Mouse (Mus musculus) bone marrow macrophage, adult 2 months (primary cell): ENCODE measurements around the gene Samd14. TPM values are rescaled to one million over a fixed set of nuclear protein-coding genes. Genes with fewer than 3 reads are reported as not detected.

Experiments
- H3K27ac ChIP-seq: 2 replicates; pipeline ENCODE4 v1.5.1; 2012; ENCODE audit warnings: low read depth, low read length; ENCODE audit not compliant: insufficient read depth
- H3K4me1 ChIP-seq: 2 replicates; pipeline ENCODE4 v1.6.1; 2012; ENCODE audit warnings: low read length; ENCODE audit not compliant: control insufficient read depth, insufficient read depth
- H3K4me3 ChIP-seq: 2 replicates; pipeline ENCODE4 v1.5.1; 2012; ENCODE audit warnings: mild to moderate bottlenecking, low read length, moderate library complexity; ENCODE audit not compliant: insufficient read depth
- CTCF ChIP-seq: IDR thresholded peaks from 2 replicates; pipeline ENCODE4 v1.5.1; 2012; ENCODE audit warnings: low read depth, mild to moderate bottlenecking, low read length, moderate library complexity
- POLR2A ChIP-seq: IDR thresholded peaks from 2 replicates; pipeline ENCODE4 v1.6.1; 2012; ENCODE audit warnings: mild to moderate bottlenecking, low read depth, low read length, borderline replicate concordance
- polyA plus RNA-seq: library from polyadenylated mRNA; stranded (reverse); fragments of >200 nt; gene quantifications from 2 replicates; pipeline ENCODE4 v1.2.4, GENCODE M21; 2012; ENCODE audit not compliant: missing spikeins, insufficient read depth, insufficient read length

Samd14 gene
- polyA plus RNA-seq, 1 experiment: not detected

DNA sequence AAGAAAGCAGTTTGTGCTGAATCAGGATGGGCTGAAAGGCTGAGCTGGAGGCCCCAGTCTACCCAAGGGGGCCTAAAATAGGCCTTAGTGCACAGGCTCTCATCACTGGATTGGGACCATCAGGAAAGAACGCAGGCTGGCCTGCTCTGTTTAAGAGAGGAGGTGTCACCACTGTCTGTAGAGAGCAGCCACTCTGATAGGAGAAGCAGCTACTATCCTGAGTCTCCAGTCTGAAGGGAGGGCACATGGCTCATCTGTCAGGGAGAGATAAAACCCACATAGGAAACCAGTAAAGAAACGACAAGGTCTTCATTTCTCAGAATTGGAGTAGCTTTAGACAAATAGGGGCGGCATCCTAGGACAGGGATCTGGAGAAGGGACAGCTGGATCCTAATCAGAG, 2.4 kb downstream of the Samd14 start:
- H3K4me1 ChIP-seq: peaks cover 10% of the 10 kb centered on the region
- H3K4me3 ChIP-seq: no peak overlapping the region
- no peak for TF ChIP-seq POLR2A
- TF ChIP-seq CTCF: no peak
- no peak overlapping the region for H3K27ac ChIP-seq

DNA sequence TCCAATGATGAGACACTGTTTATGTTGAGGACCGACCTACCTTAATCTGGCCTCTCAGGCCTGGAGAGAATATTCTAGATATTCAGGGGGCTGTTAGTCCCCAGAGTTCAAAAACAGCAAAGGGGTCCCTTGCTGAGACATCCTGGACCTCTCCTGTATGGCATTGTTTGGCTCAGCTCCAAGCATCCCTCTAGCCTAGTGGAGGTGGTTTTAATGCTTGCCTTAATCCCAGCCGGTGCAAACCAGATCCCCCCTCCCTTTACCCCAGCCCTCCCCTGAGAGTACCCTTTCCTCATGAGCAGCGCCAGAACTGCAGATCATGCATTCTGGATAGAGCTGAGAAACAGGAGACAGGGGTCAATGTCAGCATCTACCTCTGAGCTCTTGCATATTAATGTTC, 2.8 kb downstream of the Samd14 start:
- Histone ChIP-seq H3K27ac (no peak overlapping the region), H3K4me3 (no peak overlapping the region), H3K4me1 (peaks cover 9% of the 10 kb centered on the region)
- no peak for TF ChIP-seq POLR2A
- TF ChIP-seq CTCF: no peak

DNA sequence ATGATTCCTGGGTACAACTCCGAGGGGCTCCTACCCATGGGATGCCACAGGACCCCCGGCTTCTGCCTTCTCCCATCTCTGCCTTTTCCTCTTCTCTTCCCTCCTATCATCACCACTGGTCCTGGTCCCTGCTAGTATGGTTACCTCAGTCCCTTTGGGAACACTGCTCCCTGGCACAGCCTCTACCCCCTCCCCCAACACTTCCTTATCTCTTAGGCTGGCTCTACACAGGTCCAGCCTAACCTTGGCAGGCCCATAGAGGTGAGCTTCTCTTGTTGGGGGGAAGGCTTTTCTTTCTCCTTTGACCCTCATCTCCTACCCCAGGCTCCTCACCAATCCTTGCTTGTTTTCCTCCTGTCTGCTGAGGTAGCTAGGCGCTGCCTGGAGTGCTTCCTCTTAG, 5.8 kb downstream of the Samd14 start:
- Histone ChIP-seq H3K4me3 (no peak overlapping the region), H3K4me1 (no peaks in the 10 kb centered on the region), H3K27ac (no peak overlapping the region)
- no peak for TF ChIP-seq POLR2A

DNA sequence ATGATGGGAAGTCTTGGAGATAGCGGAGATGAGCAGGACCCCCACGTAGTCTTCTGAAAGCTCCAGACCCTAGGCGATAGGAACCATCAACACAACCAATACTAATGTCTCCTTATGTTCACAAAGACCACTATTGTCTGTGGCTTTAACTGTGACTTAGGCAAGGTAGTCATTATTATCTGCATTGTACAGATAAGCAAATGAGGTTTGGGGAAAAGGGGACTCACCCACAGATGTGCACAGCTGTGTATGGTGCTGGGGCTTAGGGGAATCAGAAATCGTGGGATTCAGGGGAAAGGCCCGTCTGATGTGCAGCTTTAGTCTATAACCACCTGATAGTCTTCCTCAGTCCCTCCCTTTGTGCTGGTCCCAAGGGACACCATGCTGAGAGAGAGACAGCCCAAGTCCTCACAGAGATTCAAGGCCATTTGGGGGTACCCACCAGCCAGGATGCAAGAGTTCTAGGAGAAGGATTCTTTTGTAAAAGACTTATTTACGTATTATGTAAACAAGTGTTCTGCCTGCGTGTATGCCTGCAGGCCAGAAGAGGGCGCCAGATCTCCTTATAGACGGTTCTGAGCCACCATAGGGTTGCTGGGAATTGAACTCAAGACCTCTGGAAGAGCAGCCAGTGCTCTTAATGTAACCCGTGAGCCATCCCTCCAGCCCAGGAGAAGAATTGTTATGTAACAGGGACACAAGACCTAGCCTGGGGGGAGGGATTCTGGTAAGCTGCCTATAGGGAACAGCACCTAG, 12.7 kb downstream of the Samd14 start:
- Histone ChIP-seq H3K4me3 (no peak overlapping the region), H3K4me1 (no peaks in the 10 kb centered on the region), H3K27ac (no peak overlapping the region)
- TF ChIP-seq CTCF (no peak), POLR2A (no peak)

DNA sequence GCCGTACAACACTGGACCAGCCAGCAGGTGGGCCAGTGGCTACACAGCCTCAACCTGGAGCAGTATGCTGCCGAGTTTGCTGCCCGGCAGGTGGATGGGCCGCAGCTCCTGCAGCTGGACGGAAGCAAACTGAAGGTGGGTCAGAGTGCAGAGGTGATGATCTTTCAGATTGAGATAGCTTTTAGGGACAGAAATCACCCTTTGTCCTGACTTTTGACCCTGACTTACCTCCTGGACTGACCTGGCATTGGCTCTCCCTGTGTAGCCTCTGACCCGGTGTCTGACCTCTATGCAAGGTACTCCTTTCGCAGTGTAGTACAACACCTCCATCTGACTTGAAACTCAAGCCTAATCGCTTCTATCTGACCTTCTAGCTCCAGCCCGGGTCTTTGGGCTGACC, 13.8 kb downstream of the Samd14 start:
- H3K4me1 ChIP-seq: no peaks in the 10 kb centered on the region
- H3K27ac ChIP-seq: no peak overlapping the region
- TF ChIP-seq CTCF: no peak
- TF ChIP-seq POLR2A: no peak
- no peak overlapping the region for H3K4me3 ChIP-seq

DNA sequence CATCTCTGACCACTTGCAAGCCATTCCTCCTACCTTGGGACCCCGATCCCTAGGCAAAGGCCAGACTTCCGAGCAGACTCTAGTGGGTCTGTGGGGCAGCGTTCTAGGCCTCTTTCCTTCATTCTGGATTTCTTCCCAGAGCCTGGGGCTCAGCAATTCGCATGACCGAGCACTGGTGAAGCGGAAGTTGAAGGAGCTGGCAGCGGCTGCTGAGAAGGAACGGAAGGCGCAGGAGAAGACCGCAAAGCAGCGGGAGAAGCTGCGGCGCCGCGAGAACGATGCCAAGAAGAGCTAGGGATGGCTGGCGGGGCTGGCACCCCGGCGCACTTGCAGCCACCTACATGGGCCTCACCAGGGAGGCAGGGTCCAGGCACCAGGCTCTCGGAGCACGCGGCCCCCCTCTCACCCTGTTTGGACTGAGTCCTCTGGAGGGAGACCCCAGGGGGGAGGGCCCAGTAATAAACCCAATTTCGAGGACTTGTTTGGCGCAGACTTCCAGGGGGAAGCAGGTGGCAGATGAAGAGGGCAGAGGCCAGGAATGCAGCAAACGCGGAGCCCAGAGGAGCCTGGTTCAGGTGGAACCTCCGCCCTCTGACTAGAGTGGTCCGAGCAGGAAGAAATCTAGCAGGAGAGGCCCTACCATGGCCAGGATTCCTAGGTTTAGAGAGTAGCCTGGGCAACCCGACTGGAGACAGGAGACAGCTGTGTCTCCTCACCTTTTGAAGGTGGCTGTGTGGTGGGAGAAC, 14.9 kb downstream of the Samd14 start:
- no peak for TF ChIP-seq POLR2A
- TF ChIP-seq CTCF: no peak
- H3K4me3 ChIP-seq: no peak overlapping the region
- H3K4me1 ChIP-seq: no peaks in the 10 kb centered on the region
- no peak overlapping the region for H3K27ac ChIP-seq

DNA sequence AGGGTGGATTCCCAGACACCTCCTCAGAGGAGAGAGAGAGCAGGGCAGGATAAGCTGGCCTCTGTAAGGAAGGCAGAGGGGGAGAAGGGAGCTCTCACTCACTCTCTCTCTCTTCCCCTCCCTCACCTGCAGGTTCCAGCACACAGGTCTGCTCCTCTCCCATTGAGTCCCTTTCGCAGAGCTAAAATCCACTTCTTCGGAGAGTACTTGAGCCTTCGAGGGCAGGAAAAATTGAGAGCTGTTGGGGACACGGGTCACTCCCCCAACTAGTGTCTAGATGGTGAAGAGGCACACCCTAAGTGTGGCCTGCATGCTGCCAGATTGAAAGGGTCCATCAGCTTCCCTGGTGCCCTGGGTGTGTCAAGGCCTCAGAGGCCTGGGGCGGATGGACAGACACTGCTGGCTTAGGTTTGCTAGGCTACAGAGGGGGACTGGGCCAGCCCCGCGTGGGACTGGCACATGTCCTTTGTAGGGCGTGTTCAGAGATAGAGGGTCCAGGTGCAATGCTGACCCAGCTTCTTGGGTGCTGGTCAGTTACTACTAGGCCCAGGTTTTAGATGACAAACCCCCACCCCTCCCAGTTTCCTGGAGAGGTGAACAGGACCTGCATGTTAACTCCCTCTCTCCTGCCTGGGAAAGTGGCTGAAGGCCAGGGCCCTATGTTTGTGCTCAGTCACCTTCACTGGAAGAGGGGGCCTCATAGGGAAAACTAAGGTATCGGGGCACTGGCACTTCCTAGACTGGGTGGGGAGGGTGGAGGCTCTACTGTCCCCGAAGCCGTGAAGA, 15.7 kb downstream of the Samd14 start:
- Histone ChIP-seq H3K4me1 (no peaks in the 10 kb centered on the region), H3K4me3 (no peak overlapping the region), H3K27ac (no peak overlapping the region)
- TF ChIP-seq POLR2A (no peak), CTCF (no peak)

DNA sequence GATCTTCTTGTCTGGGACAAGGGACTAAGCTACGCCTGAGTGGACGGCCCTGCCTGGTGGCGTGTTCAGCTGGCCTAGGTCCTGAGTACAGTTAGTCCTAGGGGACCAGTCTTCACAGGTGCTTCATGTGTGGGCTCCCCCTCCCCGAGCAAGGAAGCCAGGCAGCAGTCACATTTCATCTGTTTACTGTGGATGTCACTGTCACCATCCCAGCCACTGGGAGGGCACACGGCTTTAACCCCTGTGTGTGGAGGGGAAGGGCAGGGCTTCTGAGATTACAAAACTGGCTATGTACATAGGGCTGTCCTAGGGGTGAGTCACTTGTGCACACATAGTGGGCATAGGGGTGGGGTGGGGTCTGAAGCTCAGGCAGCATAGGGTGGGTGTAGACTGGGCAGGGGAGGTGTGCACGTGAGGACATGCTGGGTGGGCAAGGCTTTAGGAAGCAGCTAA, 16.4 kb downstream of the Samd14 start:
- H3K4me1 ChIP-seq: no peaks in the 10 kb centered on the region
- no peak overlapping the region for H3K4me3 ChIP-seq
- no peak overlapping the region for H3K27ac ChIP-seq
- TF ChIP-seq CTCF: no peak
- no peak for TF ChIP-seq POLR2A

DNA sequence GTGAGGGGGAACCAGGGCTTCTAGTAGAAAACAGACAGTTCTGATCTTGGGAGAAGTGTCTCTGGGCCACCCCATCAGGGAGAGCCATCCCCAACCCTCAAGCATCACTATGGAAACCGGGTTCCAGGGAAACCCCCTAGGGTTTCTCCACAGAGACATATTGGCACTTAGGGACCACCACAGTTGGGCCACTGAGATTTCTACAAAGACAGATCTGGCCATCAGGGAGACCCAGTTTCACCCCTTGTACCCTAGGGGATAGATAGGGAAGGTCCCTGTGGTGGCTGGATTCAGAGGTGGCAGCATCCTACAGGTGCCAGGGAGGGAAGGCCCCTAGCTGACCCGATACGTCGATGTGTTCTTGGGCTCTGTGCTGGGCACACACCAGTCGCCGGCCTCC, 17.2 kb downstream of the Samd14 start:
- Histone ChIP-seq H3K4me1 (no peaks in the 10 kb centered on the region), H3K27ac (no peak overlapping the region), H3K4me3 (no peak overlapping the region)
- TF ChIP-seq POLR2A (no peak), CTCF (no peak)

DNA sequence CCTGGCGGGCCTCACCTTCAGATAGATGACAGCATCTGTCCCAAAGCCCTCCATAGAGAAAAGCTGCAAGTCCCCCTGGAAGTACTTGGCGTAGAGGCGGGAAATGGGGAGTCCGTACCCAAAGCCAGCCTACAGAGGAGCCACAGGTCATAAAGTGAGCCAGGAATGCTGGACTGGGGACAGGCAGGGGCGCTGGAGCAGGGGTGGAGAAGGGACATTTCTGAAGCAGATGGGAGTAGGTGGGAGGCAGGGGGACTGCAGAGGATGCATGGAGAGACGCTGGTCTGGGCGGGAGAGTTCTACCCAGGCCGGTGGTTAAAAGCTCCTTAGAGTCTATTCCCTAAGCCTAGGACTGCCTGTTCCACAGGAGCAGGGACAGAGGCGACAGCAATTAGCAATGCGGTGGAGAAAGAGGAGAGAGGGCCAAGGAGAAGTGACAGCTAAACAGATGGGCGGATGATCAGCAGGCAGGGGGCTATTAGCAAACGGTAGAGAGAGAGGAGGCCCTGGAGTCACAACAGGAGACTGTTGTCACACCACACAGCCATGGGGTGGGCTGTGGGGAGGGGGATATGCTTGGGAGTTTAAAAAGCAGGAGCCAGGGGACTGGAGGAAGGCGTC, 18.3 kb downstream of the Samd14 start:
- H3K4me3 ChIP-seq: no peak overlapping the region
- no peaks in the 10 kb centered on the region for H3K4me1 ChIP-seq
- H3K27ac ChIP-seq: no peak overlapping the region
- TF ChIP-seq CTCF (no peak), POLR2A (no peak)
